In genomic region chr9:114401685-114402080, GRCm38 (mm10) we compare ENCODE assay signal across 8 mouse cellular contexts. TPM values are rescaled to one million over a fixed set of nuclear protein-coding genes. Genes with fewer than 3 reads are reported as not detected.
A peak's percentile ranks its signal among the peaks of the same experiment; 100 is the strongest.
DNase-seq lines count a peak whose midpoint lies in the region; ATAC-seq and TF ChIP-seq lines count a peak whose summit lies in the region.

No protein-coding gene starts in this region.

- H3K36me3 ChIP-seq in neural tube, embryonic 11.5 days (ENCODE audit: control insufficient read depth, insufficient read depth, low read length), result peaks cover 13% of the 10 kb centered on the region
- H3K36me3 ChIP-seq in hindbrain, embryonic 10.5 days, result peaks cover 32% of the 10 kb centered on the region
- H3K36me3 ChIP-seq in limb, embryonic 12.5 days, result peaks cover 27% of the 10 kb centered on the region
- H3K36me3 ChIP-seq in midbrain, postnatal 0 days (ENCODE audit: insufficient read depth, low read length), result peaks cover 18% of the 10 kb centered on the region

- H3K9ac ChIP-seq in neural tube, embryonic 11.5 days (ENCODE audit: low read length), result peak overlapping the region; percentile 88
- H3K9ac ChIP-seq in limb, embryonic 12.5 days (replicated peaks), result peak overlapping the region; percentile 89
- H3K9ac ChIP-seq in midbrain, postnatal 0 days (replicated peaks; ENCODE audit: low read length, poor library complexity, severe bottlenecking), result peak overlapping the region; percentile 80

- peak; percentile 55 for DNase-seq in neural tube, embryonic 11.5 days (ENCODE audit: low spot score)
- no peak for DNase-seq in neural tube, embryonic 10.5 days (ENCODE audit: extremely low spot score, low spot score)
- no peak for DNase-seq in hindbrain, embryonic 10.5 days (ENCODE audit: low spot score)
- DNase-seq in midbrain, postnatal 0 days (ENCODE audit: low spot score), result peak; percentile 66
- no peak for DNase-seq in gastrocnemius, postnatal 25 days
- DNase-seq in left cerebral cortex, adult 8-10 months (ENCODE audit: low spot score in 2 of 2), result no peak

- no peak overlapping the region; the same call in 1 of the 2 replicates for H3K27ac ChIP-seq in neural tube, embryonic 11.5 days (ENCODE audit: low read depth, low read length)
- no peak overlapping the region for H3K27ac ChIP-seq in brown adipose tissue, adult 24 weeks (replicated peaks; ENCODE audit: low read depth, low read length)
- H3K27ac ChIP-seq in hindbrain, embryonic 10.5 days, result peak overlapping the region; percentile 94
- peak overlapping the region; percentile 94 for H3K27ac ChIP-seq in limb, embryonic 12.5 days
- H3K27ac ChIP-seq in midbrain, postnatal 0 days (ENCODE audit: low read depth, low read length), result peak overlapping the region; percentile 91

- no peaks in the 10 kb centered on the region for H3K9me3 ChIP-seq in neural tube, embryonic 11.5 days (ENCODE audit: control insufficient read depth, low read length)
- peaks cover 13% of the 10 kb centered on the region for H3K9me3 ChIP-seq in hindbrain, embryonic 10.5 days
- H3K9me3 ChIP-seq in limb, embryonic 12.5 days, result no peaks in the 10 kb centered on the region
- no peaks in the 10 kb centered on the region for H3K9me3 ChIP-seq in midbrain, postnatal 0 days (ENCODE audit: low read length)

- no peak for ATAC-seq in neural tube, embryonic 11.5 days (ENCODE audit: insufficient read depth, low FRiP score, low TSS enrichment)
- ATAC-seq in limb, embryonic 12.5 days (ENCODE audit: insufficient number of reproducible peaks, insufficient read depth, low FRiP score, low TSS enrichment, low read depth), result 0 out of 2 replicates have a peak, but pooled peaks have one; percentile 4
- ATAC-seq in midbrain, postnatal 0 days (ENCODE audit: low FRiP score), result peak; percentile 32; the same call in 1 of the 2 replicates

- 4% methylated on average over 14 of the region's 16 CpGs for WGBS in neural tube, embryonic 11.5 days
- 5% methylated on average over 16 of the region's 16 CpGs for WGBS in hindbrain, embryonic 10.5 days
- WGBS in limb, embryonic 12.5 days, result 5% methylated on average over 16 of the region's 16 CpGs
- 5% methylated on average over 16 of the region's 16 CpGs for WGBS in midbrain, postnatal 0 days

- peak overlapping the region; percentile 85 for H3K4me3 ChIP-seq in neural tube, embryonic 11.5 days (ENCODE audit: low read depth, low read length)
- peak overlapping the region; percentile 84 for H3K4me3 ChIP-seq in brown adipose tissue, adult 24 weeks (ENCODE audit: insufficient read depth, low read depth, low read length)
- H3K4me3 ChIP-seq in hindbrain, embryonic 10.5 days, result peak overlapping the region; percentile 88
- H3K4me3 ChIP-seq in limb, embryonic 12.5 days (replicated peaks), result peak overlapping the region; percentile 84
- H3K4me3 ChIP-seq in midbrain, postnatal 0 days (ENCODE audit: low read depth, low read length), result peak overlapping the region; percentile 86

- H3K4me1 ChIP-seq in neural tube, embryonic 11.5 days (ENCODE audit: control insufficient read depth, insufficient read depth, low read length), result peaks cover 8% of the 10 kb centered on the region; the same call in 1 of the 2 replicates
- no peaks in the 10 kb centered on the region for H3K4me1 ChIP-seq in brown adipose tissue, adult 24 weeks (ENCODE audit: control insufficient read depth, insufficient read depth, insufficient read length, low read length)
- peaks cover 16% of the 10 kb centered on the region for H3K4me1 ChIP-seq in hindbrain, embryonic 10.5 days (replicated peaks)
- H3K4me1 ChIP-seq in limb, embryonic 12.5 days (replicated peaks), result peaks cover 11% of the 10 kb centered on the region
- H3K4me1 ChIP-seq in midbrain, postnatal 0 days (ENCODE audit: insufficient read depth, low read length), result no peaks in the 10 kb centered on the region; the same call in 1 of the 2 replicates

- TF ChIP-seq CTCF in midbrain, postnatal 0 days (IDR thresholded peaks at IDR 0.05), result peak; percentile 68

- H3K27me3 ChIP-seq in neural tube, embryonic 11.5 days (ENCODE audit: control insufficient read depth, insufficient read depth, low read length), result no peaks in the 10 kb centered on the region
- H3K27me3 ChIP-seq in hindbrain, embryonic 10.5 days (ENCODE audit: insufficient read depth, poor library complexity, severe bottlenecking), result no peaks in the 10 kb centered on the region
- H3K27me3 ChIP-seq in limb, embryonic 12.5 days, result no peaks in the 10 kb centered on the region
- no peaks in the 10 kb centered on the region for H3K27me3 ChIP-seq in midbrain, postnatal 0 days (ENCODE audit: insufficient read depth, low read length)

- peak overlapping the region; percentile 90 for H3K4me2 ChIP-seq in neural tube, embryonic 11.5 days (ENCODE audit: low read depth)
- peak overlapping the region; percentile 82 for H3K4me2 ChIP-seq in limb, embryonic 12.5 days
- H3K4me2 ChIP-seq in midbrain, postnatal 0 days (ENCODE audit: low read depth, low read length, poor library complexity, severe bottlenecking), result peak overlapping the region; percentile 67

RNA-seq across cellular contexts. Expression of gene Tmppe, which starts 0.8 kb away (rescaled TPM):
- 3.4 and 4.7 TPM in 2 replicates for polyA plus RNA-seq in neural tube, embryonic 11.5 days (2014; fragmentation: Nextera tagmentation; extraction: Ambion mirVana)
- polyA plus RNA-seq in brown adipose tissue, adult 24 weeks (2012; ENCODE audit: insufficient read depth, insufficient read length, missing spikeins), result 1.1 and 1.5 TPM in 2 replicates
- 9.9 and 12.3 TPM in 2 replicates for polyA plus RNA-seq in hindbrain, embryonic 10.5 days (2016; fragmentation: Nextera tagmentation; extraction: Ambion mirVana)
- polyA plus RNA-seq in limb, embryonic 12.5 days (2016; fragmentation: Nextera tagmentation; extraction: Ambion mirVana), result 10.2 and 10.7 TPM in 2 replicates
- total RNA-seq in midbrain, postnatal 0 days (2014; rRNA removed), result 6.4 and 6.6 TPM in 2 replicates
- 6.4 and 7.4 TPM in 2 replicates for polyA plus RNA-seq in midbrain, postnatal 0 days (2015; fragmentation: Nextera tagmentation; extraction: Ambion mirVana)
- 1 to 10 TPM; 1.4 to 1.5 TPM for total RNA-seq in gastrocnemius, postnatal 25 days (2021)
- total RNA-seq in left cerebral cortex, adult 8-10 months (2022), result 10 to 100 TPM; 10.9 to 15.1 (median 11.8) TPM

RNA-seq across cellular contexts. Expression of gene Glb1, which starts 0.8 kb away (rescaled TPM):
- polyA plus RNA-seq in neural tube, embryonic 11.5 days (2014; fragmentation: Nextera tagmentation; extraction: Ambion mirVana), result 24.5 and 26.1 TPM in 2 replicates
- polyA plus RNA-seq in brown adipose tissue, adult 24 weeks (2012; ENCODE audit: insufficient read depth, insufficient read length, missing spikeins), result 9.2 and 10.5 TPM in 2 replicates
- 22.4 and 23.1 TPM in 2 replicates for polyA plus RNA-seq in hindbrain, embryonic 10.5 days (2016; fragmentation: Nextera tagmentation; extraction: Ambion mirVana)
- 25.0 and 27.2 TPM in 2 replicates for polyA plus RNA-seq in limb, embryonic 12.5 days (2016; fragmentation: Nextera tagmentation; extraction: Ambion mirVana)
- total RNA-seq in midbrain, postnatal 0 days (2014; rRNA removed), result 29.6 and 38.0 TPM in 2 replicates
- polyA plus RNA-seq in midbrain, postnatal 0 days (2015; fragmentation: Nextera tagmentation; extraction: Ambion mirVana), result 32.1 and 35.3 TPM in 2 replicates
- total RNA-seq in gastrocnemius, postnatal 25 days (2021), result 1 to 10 TPM; 3.9 to 5.4 TPM
- 10 to 100 TPM; 28.6 to 32.1 (median 29.6) TPM for total RNA-seq in left cerebral cortex, adult 8-10 months (2022)

RNA-seq across cellular contexts. Expression of gene Crtap, which starts 11.2 kb away (rescaled TPM):
- 42.1 and 48.3 TPM in 2 replicates for polyA plus RNA-seq in neural tube, embryonic 11.5 days (2014; fragmentation: Nextera tagmentation; extraction: Ambion mirVana)
- 53.4 and 60.5 TPM in 2 replicates for polyA plus RNA-seq in brown adipose tissue, adult 24 weeks (2012; ENCODE audit: insufficient read depth, insufficient read length, missing spikeins)
- polyA plus RNA-seq in hindbrain, embryonic 10.5 days (2016; fragmentation: Nextera tagmentation; extraction: Ambion mirVana), result 42.3 and 52.1 TPM in 2 replicates
- polyA plus RNA-seq in limb, embryonic 12.5 days (2016; fragmentation: Nextera tagmentation; extraction: Ambion mirVana), result 89.0 and 92.9 TPM in 2 replicates
- total RNA-seq in midbrain, postnatal 0 days (2014; rRNA removed), result 12.6 and 21.4 TPM in 2 replicates
- polyA plus RNA-seq in midbrain, postnatal 0 days (2015; fragmentation: Nextera tagmentation; extraction: Ambion mirVana), result 25.8 and 26.0 TPM in 2 replicates
- total RNA-seq in gastrocnemius, postnatal 25 days (2021), result 10 to 100 TPM; 13.9 to 14.3 TPM
- total RNA-seq in left cerebral cortex, adult 8-10 months (2022), result 10 to 100 TPM in 1 of 4 experiments, 1 to 10 TPM in 3; 5.9 to 10.9 (median 7.6) TPM

Comparison
In these comparisons a context has a peak if more than half of its experiments do, and no peak if none do; other contexts are left out.
1. DNase-seq: peak in neural tube, embryonic 11.5 days (single experiment) and midbrain, postnatal 0 days (single experiment); none in neural tube, embryonic 10.5 days (single experiment), hindbrain, embryonic 10.5 days (single experiment), gastrocnemius, postnatal 25 days (single experiment) and left cerebral cortex, adult 8-10 months (0 of 2).
2. H3K27ac ChIP-seq: peak in hindbrain, embryonic 10.5 days (single experiment), limb, embryonic 12.5 days (single experiment) and midbrain, postnatal 0 days (single experiment); none in neural tube, embryonic 11.5 days (single experiment) and brown adipose tissue, adult 24 weeks (single experiment).
3. Peak in every context shown above with its lines, with median percentiles within 50 percentile points of each other: H3K4me2 ChIP-seq, H3K4me3 ChIP-seq and H3K9ac ChIP-seq.